Comparison of ENCODE assay signal across 15 mouse cellular contexts in the genomic region with DNA sequence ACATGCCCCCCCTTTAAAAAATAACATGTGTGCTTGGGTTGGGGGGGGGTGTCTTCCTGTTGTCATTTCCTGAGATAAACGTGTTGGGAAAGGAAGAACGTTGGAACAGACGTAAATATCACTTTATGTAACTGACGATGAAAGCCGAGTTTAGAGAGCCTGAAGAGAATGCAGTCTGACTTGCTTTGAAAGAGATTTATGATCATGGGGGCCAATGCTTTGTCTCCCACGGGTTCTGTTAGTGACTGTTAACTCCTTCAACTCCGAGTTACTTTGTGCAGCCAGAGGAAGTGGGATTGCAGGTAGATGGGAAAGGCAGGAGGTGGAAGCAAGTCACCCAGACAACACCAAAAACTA.
A peak's percentile ranks its signal among the peaks of the same experiment; 100 is the strongest.
DNase-seq lines count a peak whose midpoint lies in the region; ATAC-seq and TF ChIP-seq lines count a peak whose summit lies in the region.
"Had no signal": no experiment of that assay in that cellular context is flagged by ENCODE, and none has a peak within 500 bp of the region (broad histone marks: within the 10 kb centered on the region; RNA-seq: fewer than 3 reads in every experiment).

No protein-coding gene starts in this region.

- no peaks in the 10 kb centered on the region for H3K9me3 ChIP-seq in heart, embryonic 16.5 days (replicated peaks; ENCODE audit: control insufficient read depth, low read length)
- H3K9me3 ChIP-seq in embryonic facial prominence, embryonic 12.5 days: no peaks in the 10 kb centered on the region
- H3K9me3 ChIP-seq in limb, embryonic 14.5 days (ENCODE audit: control insufficient read depth, low read length): no peaks in the 10 kb centered on the region
- H3K9me3 ChIP-seq in forebrain, embryonic 11.5 days (ENCODE audit: control insufficient read depth, low read length): no peaks in the 10 kb centered on the region
- H3K9me3 ChIP-seq: hindbrain, embryonic 12.5 days; lung, embryonic 15.5 days; midbrain, embryonic 12.5 days had no signal

- 28% methylated on average over 7 of the region's 7 CpGs for WGBS in heart, embryonic 16.5 days
- 19% methylated on average over 7 of the region's 7 CpGs for WGBS in embryonic facial prominence, embryonic 12.5 days
- 3% methylated on average over 7 of the region's 7 CpGs for WGBS in limb, embryonic 14.5 days
- 58% methylated on average over 7 of the region's 7 CpGs for WGBS in forebrain, embryonic 11.5 days

- peak overlapping the region; percentile 14; the same call in 1 of the 2 replicates for H3K27ac ChIP-seq in heart, embryonic 16.5 days (ENCODE audit: low read length)
- peak overlapping the region; percentile 67 for H3K27ac ChIP-seq in embryonic facial prominence, embryonic 12.5 days
- H3K27ac ChIP-seq in limb, embryonic 14.5 days (replicated peaks; ENCODE audit: low read depth, low read length): no peak overlapping the region
- no peak overlapping the region for H3K27ac ChIP-seq in forebrain, embryonic 11.5 days (ENCODE audit: low read depth, low read length)
- H3K27ac ChIP-seq: hindbrain, embryonic 12.5 days; lung, embryonic 15.5 days; midbrain, embryonic 12.5 days had no signal

- TF ChIP-seq POLR2A in limb, embryonic 14.5 days (IDR thresholded peaks at IDR 0.05; ENCODE audit: borderline replicate concordance, extremely low read depth, insufficient read depth, insufficient read length): no peak

- no peaks in the 10 kb centered on the region for H3K27me3 ChIP-seq in heart, embryonic 16.5 days (ENCODE audit: control insufficient read depth, insufficient read depth, low read length)
- H3K27me3 ChIP-seq in embryonic facial prominence, embryonic 12.5 days: no peaks in the 10 kb centered on the region
- H3K27me3 ChIP-seq in limb, embryonic 14.5 days (ENCODE audit: control insufficient read depth, insufficient read depth, low read length): no peaks in the 10 kb centered on the region
- H3K27me3 ChIP-seq in forebrain, embryonic 11.5 days (ENCODE audit: control insufficient read depth, insufficient read depth, low read length): no peaks in the 10 kb centered on the region
- H3K27me3 ChIP-seq: hindbrain, embryonic 12.5 days; lung, embryonic 15.5 days had no signal

- H3K36me3 ChIP-seq in heart, embryonic 16.5 days (ENCODE audit: control insufficient read depth, insufficient read depth): no peaks in the 10 kb centered on the region
- no peaks in the 10 kb centered on the region for H3K36me3 ChIP-seq in embryonic facial prominence, embryonic 12.5 days
- no peaks in the 10 kb centered on the region for H3K36me3 ChIP-seq in limb, embryonic 14.5 days (ENCODE audit: control insufficient read depth, insufficient read depth, low read length)
- H3K36me3 ChIP-seq in forebrain, embryonic 11.5 days (ENCODE audit: control insufficient read depth, insufficient read depth, low read length): no peaks in the 10 kb centered on the region
- H3K36me3 ChIP-seq: hindbrain, embryonic 12.5 days; lung, embryonic 15.5 days; midbrain, embryonic 12.5 days had no signal

- ATAC-seq in heart, embryonic 16.5 days (replicated peaks; ENCODE audit: extremely low read depth, insufficient read depth, low FRiP score): no peak
- no peak for ATAC-seq in embryonic facial prominence, embryonic 12.5 days (ENCODE audit: insufficient number of reproducible peaks, insufficient read depth, low FRiP score, low TSS enrichment)
- no peak for ATAC-seq in limb, embryonic 14.5 days (ENCODE audit: low FRiP score, low read depth)
- ATAC-seq in forebrain, embryonic 11.5 days (replicated peaks; ENCODE audit: low FRiP score): no peak
- ATAC-seq: activated CD4-positive, CD25-positive, alpha-beta regulatory T cell, adult 4 months had no signal

- no peak overlapping the region for H3K9ac ChIP-seq in heart, embryonic 16.5 days (ENCODE audit: low read length)
- no peak overlapping the region; the same call in 1 of the 2 replicates for H3K9ac ChIP-seq in embryonic facial prominence, embryonic 12.5 days
- H3K9ac ChIP-seq in limb, embryonic 14.5 days (ENCODE audit: low read depth, low read length, severe bottlenecking): no peak overlapping the region
- H3K9ac ChIP-seq in forebrain, embryonic 11.5 days (ENCODE audit: low read length): no peak overlapping the region
- H3K9ac ChIP-seq: hindbrain, embryonic 12.5 days; lung, embryonic 15.5 days; midbrain, embryonic 12.5 days had no signal

- no peak for DNase-seq in heart, adult 11 months
- peak; percentile 77 for DNase-seq in NIH3T3 (ENCODE audit: low read depth)
- peak; percentile 67 for DNase-seq in limb, embryonic 14.5 days (ENCODE audit: low spot score)
- DNase-seq in ovary, postnatal 36 days (ENCODE audit: low spot score): no peak
- DNase-seq in retina, embryonic 14.5 days (ENCODE audit: low spot score): no peak
- DNase-seq in forebrain, embryonic 11.5 days (ENCODE audit: low spot score): no peak
- DNase-seq: cerebellum, adult 2 months; kidney, postnatal 14 days; right cerebral cortex, postnatal 14 days had no signal

- peak overlapping the region; percentile 21; the same call in 1 of the 2 replicates for H3K4me2 ChIP-seq in heart, embryonic 16.5 days (ENCODE audit: low read depth, low read length)
- H3K4me2 ChIP-seq in embryonic facial prominence, embryonic 12.5 days (replicated peaks): peak overlapping the region; percentile 14; the same call in 1 of the 2 replicates
- H3K4me2 ChIP-seq in limb, embryonic 14.5 days (replicated peaks; ENCODE audit: low read depth, low read length, severe bottlenecking): no peak overlapping the region; the same call in 1 of the 2 replicates
- H3K4me2 ChIP-seq in forebrain, embryonic 11.5 days (ENCODE audit: low read depth, low read length, severe bottlenecking): no peak overlapping the region
- H3K4me2 ChIP-seq: hindbrain, embryonic 12.5 days; lung, embryonic 15.5 days; midbrain, embryonic 12.5 days had no signal

- H3K4me3 ChIP-seq in heart, embryonic 16.5 days (ENCODE audit: low read length): no peak overlapping the region
- H3K4me3 ChIP-seq in embryonic facial prominence, embryonic 12.5 days: no peak overlapping the region
- no peak overlapping the region for H3K4me3 ChIP-seq in limb, embryonic 14.5 days (replicated peaks; ENCODE audit: low read length)
- no peak overlapping the region for H3K4me3 ChIP-seq in forebrain, embryonic 11.5 days (ENCODE audit: low read depth, low read length)
- H3K4me3 ChIP-seq: hindbrain, embryonic 12.5 days; lung, embryonic 15.5 days; midbrain, embryonic 12.5 days had no signal

- peaks cover 46% of the 10 kb centered on the region for H3K4me1 ChIP-seq in heart, embryonic 16.5 days (ENCODE audit: control insufficient read depth, insufficient read depth, low read length)
- H3K4me1 ChIP-seq in embryonic facial prominence, embryonic 12.5 days: peaks cover 69% of the 10 kb centered on the region
- peaks cover 67% of the 10 kb centered on the region for H3K4me1 ChIP-seq in limb, embryonic 14.5 days (ENCODE audit: control insufficient read depth, insufficient read depth, low read length)
- H3K4me1 ChIP-seq in forebrain, embryonic 11.5 days (replicated peaks; ENCODE audit: control insufficient read depth, insufficient read depth, low read length): 0 out of 2 replicates have a peak, but pooled peaks cover 2% of the 10 kb centered on the region

Comparison
In these comparisons a context has a peak if more than half of its experiments do, and no peak if none do; other contexts are left out.
1. H3K27ac ChIP-seq: peak in heart, embryonic 16.5 days (single experiment) and embryonic facial prominence, embryonic 12.5 days (single experiment); none in limb, embryonic 14.5 days (single experiment) and forebrain, embryonic 11.5 days (single experiment).
2. H3K4me2 ChIP-seq: peak in heart, embryonic 16.5 days (single experiment) and embryonic facial prominence, embryonic 12.5 days (single experiment); none in limb, embryonic 14.5 days (single experiment) and forebrain, embryonic 11.5 days (single experiment).
3. DNase-seq: peak in NIH3T3 (single experiment) and limb, embryonic 14.5 days (single experiment); none in heart, adult 11 months (single experiment), ovary, postnatal 36 days (single experiment), retina, embryonic 14.5 days (single experiment) and forebrain, embryonic 11.5 days (single experiment).